In genomic region chr11:82251251-82251650, GRCm38 (mm10) we compare ENCODE assay signal across 31 mouse cellular contexts. TPM values are rescaled to one million over a fixed set of nuclear protein-coding genes. Genes with fewer than 3 reads are reported as not detected.
DNase-seq lines count a peak whose midpoint lies in the region; ATAC-seq and TF ChIP-seq lines count a peak whose summit lies in the region.
"Had no signal": no experiment of that assay in that cellular context is flagged by ENCODE, and none has a peak within 500 bp of the region (broad histone marks: within the 10 kb centered on the region; RNA-seq: fewer than 3 reads in every experiment).

No protein-coding gene starts in this region.

- no peaks in the 10 kb centered on the region for H3K4me1 ChIP-seq in hindbrain, embryonic 11.5 days (replicated peaks; ENCODE audit: control insufficient read depth, insufficient read depth, low read length)
- H3K4me1 ChIP-seq in hindbrain, embryonic 10.5 days (replicated peaks), result peaks cover 22% of the 10 kb centered on the region
- H3K4me1 ChIP-seq in E14TG2a.4 (replicated peaks; ENCODE audit: low read depth, low read length), result peaks cover 39% of the 10 kb centered on the region
- H3K4me1 ChIP-seq: embryonic facial prominence, embryonic 13.5 days; embryonic facial prominence, embryonic 15.5 days had no signal

- TF ChIP-seq CTCF in E14TG2a.4 (conservative IDR thresholded peaks at IDR 0.05; ENCODE audit: low read length), result no peak

- no peak overlapping the region for H3K9ac ChIP-seq in hindbrain, embryonic 11.5 days (ENCODE audit: low read depth, low read length)
- H3K9ac ChIP-seq: embryonic facial prominence, embryonic 13.5 days; embryonic facial prominence, embryonic 15.5 days; forebrain, embryonic 12.5 days; forebrain, embryonic 15.5 days; forebrain, postnatal 0 days had no signal

- H3K9me3 ChIP-seq in hindbrain, embryonic 11.5 days (ENCODE audit: control insufficient read depth, low read length), result no peaks in the 10 kb centered on the region
- H3K9me3 ChIP-seq in hindbrain, embryonic 10.5 days, result no peaks in the 10 kb centered on the region
- peaks cover 13% of the 10 kb centered on the region for H3K9me3 ChIP-seq in E14TG2a.4 (ENCODE audit: low read length)
- H3K9me3 ChIP-seq: embryonic facial prominence, embryonic 13.5 days; embryonic facial prominence, embryonic 15.5 days; forebrain, embryonic 10.5 days; forebrain, embryonic 12.5 days; forebrain, embryonic 15.5 days had no signal

- no peak overlapping the region for H3K4me3 ChIP-seq in hindbrain, embryonic 11.5 days (ENCODE audit: low read depth, low read length)
- no peak overlapping the region for H3K4me3 ChIP-seq in hindbrain, embryonic 10.5 days
- H3K4me3 ChIP-seq in E14TG2a.4 (replicated peaks; ENCODE audit: low read length), result 0 out of 2 replicates have a peak overlapping the region, but pooled peaks have one; percentile 10
- H3K4me3 ChIP-seq: embryonic facial prominence, embryonic 13.5 days; embryonic facial prominence, embryonic 15.5 days; erythroblast, embryonic 14.5 days; forebrain, embryonic 10.5 days; forebrain, embryonic 12.5 days; forebrain, embryonic 15.5 days had no signal

- DNase-seq in hindbrain, embryonic 11.5 days (ENCODE audit: low spot score), result no peak
- DNase-seq in hindbrain, embryonic 10.5 days (ENCODE audit: low spot score), result no peak
- DNase-seq in ES-CJ7 (ENCODE audit: low read depth, low spot score), result peak; percentile 50
- DNase-seq in R1 (ENCODE audit: low read depth, low spot score), result peak; percentile 53
- no peak for DNase-seq in layer of hippocampus, adult 18-20 months (ENCODE audit: low spot score in 2 of 2)
- DNase-seq in embryo, embryonic 10.5 days (ENCODE audit: low spot score), result no peak
- no peak for DNase-seq in neural tube, embryonic 10.5 days (ENCODE audit: extremely low spot score, low spot score)
- DNase-seq: adrenal gland, adult 8-10 months; adrenal gland, postnatal 14 days; adrenal gland, postnatal 36 days; B cell, adult 2 months; cerebellum, adult 11-12 months; cerebellum, adult 2 months; cerebellum, adult 9-10 months; cerebellum, postnatal 25 days; embryo, embryonic 11 days; forebrain, postnatal 0 days had no signal

- no peak overlapping the region for H3K4me2 ChIP-seq in hindbrain, embryonic 11.5 days (replicated peaks; ENCODE audit: low read depth, low read length)
- H3K4me2 ChIP-seq: embryonic facial prominence, embryonic 13.5 days; embryonic facial prominence, embryonic 15.5 days; forebrain, embryonic 12.5 days; forebrain, embryonic 15.5 days had no signal

- H3K36me3 ChIP-seq in hindbrain, embryonic 11.5 days (ENCODE audit: control insufficient read depth, insufficient read depth, low read length), result no peaks in the 10 kb centered on the region
- H3K36me3 ChIP-seq in hindbrain, embryonic 10.5 days, result no peaks in the 10 kb centered on the region
- H3K36me3 ChIP-seq in E14TG2a.4 (ENCODE audit: insufficient read depth, low read length), result no peaks in the 10 kb centered on the region
- H3K36me3 ChIP-seq: embryonic facial prominence, embryonic 13.5 days; embryonic facial prominence, embryonic 15.5 days; forebrain, embryonic 10.5 days; forebrain, embryonic 12.5 days; forebrain, embryonic 15.5 days; G1E had no signal

- H3K27ac ChIP-seq in hindbrain, embryonic 11.5 days (ENCODE audit: low read depth, low read length), result no peak overlapping the region
- no peak overlapping the region for H3K27ac ChIP-seq in hindbrain, embryonic 10.5 days
- H3K27ac ChIP-seq: embryonic facial prominence, embryonic 13.5 days; embryonic facial prominence, embryonic 15.5 days; forebrain, embryonic 10.5 days; forebrain, embryonic 12.5 days; forebrain, embryonic 15.5 days had no signal

- no peaks in the 10 kb centered on the region for H3K27me3 ChIP-seq in hindbrain, embryonic 11.5 days (ENCODE audit: control insufficient read depth, insufficient read depth, low read length)
- peaks cover 27% of the 10 kb centered on the region for H3K27me3 ChIP-seq in hindbrain, embryonic 10.5 days (ENCODE audit: insufficient read depth, poor library complexity, severe bottlenecking)
- H3K27me3 ChIP-seq in E14TG2a.4 (ENCODE audit: insufficient read depth, low read length), result peaks cover 19% of the 10 kb centered on the region
- H3K27me3 ChIP-seq: embryonic facial prominence, embryonic 15.5 days; forebrain, embryonic 15.5 days had no signal

- ATAC-seq in hindbrain, embryonic 11.5 days (ENCODE audit: low FRiP score), result 0 out of 2 replicates have a peak, but pooled peaks have one; percentile 22
- ATAC-seq: activated CD4-positive, CD25-positive, alpha-beta regulatory T cell, adult 4 months; CD4-positive, CD25-positive, alpha-beta regulatory T cell, adult 4 months; forebrain, embryonic 15.5 days; forebrain, postnatal 0 days; Patski had no signal

- WGBS in hindbrain, embryonic 11.5 days, result 39% methylated on average over 6 of the region's 6 CpGs
- 36% methylated on average over 6 of the region's 6 CpGs for WGBS in hindbrain, embryonic 10.5 days

RNA-seq across cellular contexts. Expression of gene Ccl1, which starts 54.2 kb away (rescaled TPM):
- polyA plus RNA-seq in hindbrain, embryonic 11.5 days (2014; fragmentation: Nextera tagmentation; extraction: Ambion mirVana), result not detected in 2 replicates
- polyA plus RNA-seq in hindbrain, embryonic 10.5 days (2016; fragmentation: Nextera tagmentation; extraction: Ambion mirVana), result not detected in 2 replicates
- total RNA-seq in layer of hippocampus, adult 18-20 months (2021), result not detected
- total RNA-seq: adrenal gland, adult 18-20 months; adrenal gland, adult 8-10 months; adrenal gland, postnatal 14 days; adrenal gland, postnatal 36 days; forebrain, postnatal 0 days had no signal
- polyA plus RNA-seq: cerebellum, adult 2 months; cortical plate, adult 2 months; embryonic facial prominence, embryonic 11.5 days; embryonic facial prominence, embryonic 13.5 days; embryonic facial prominence, embryonic 15.5 days; erythroblast, embryonic 14.5 days; forebrain, embryonic 10.5 days; forebrain, embryonic 12.5 days; forebrain, embryonic 15.5 days; G1E; Patski had no signal

Comparison
In these comparisons a context has a peak if more than half of its experiments do, and no peak if none do; other contexts are left out.
1. DNase-seq: peak in ES-CJ7 (single experiment) and R1 (single experiment); none in hindbrain, embryonic 11.5 days (single experiment), hindbrain, embryonic 10.5 days (single experiment), layer of hippocampus, adult 18-20 months (0 of 2), embryo, embryonic 10.5 days (single experiment) and neural tube, embryonic 10.5 days (single experiment).